ENCODE assay signal across 27 mouse cellular contexts in genomic region chr3:122835097-122835850, GRCm38 (mm10). TPM values are rescaled to one million over a fixed set of nuclear protein-coding genes. Genes with fewer than 3 reads are reported as not detected.
DNase-seq lines count a peak whose midpoint lies in the region; ATAC-seq and TF ChIP-seq lines count a peak whose summit lies in the region.
"Had no signal": no experiment of that assay in that cellular context is flagged by ENCODE, and none has a peak within 500 bp of the region (broad histone marks: within the 10 kb centered on the region; RNA-seq: fewer than 3 reads in every experiment).

No protein-coding gene starts in this region.

- no peak overlapping the region for H3K9ac ChIP-seq in limb, embryonic 13.5 days
- no peak overlapping the region for H3K9ac ChIP-seq in forebrain, embryonic 13.5 days
- H3K9ac ChIP-seq: forebrain, postnatal 0 days; hindbrain, embryonic 12.5 days; liver, postnatal 0 days; midbrain, embryonic 13.5 days had no signal

- no peak overlapping the region for H3K4me3 ChIP-seq in limb, embryonic 13.5 days
- H3K4me3 ChIP-seq in limb, embryonic 10.5 days = no peak overlapping the region
- H3K4me3 ChIP-seq in olfactory bulb, adult 2 months (ENCODE audit: insufficient read depth, low read depth, low read length) = no peak overlapping the region
- H3K4me3 ChIP-seq in forebrain, embryonic 13.5 days = no peak overlapping the region
- no peak overlapping the region for H3K4me3 ChIP-seq in hindbrain, embryonic 10.5 days
- H3K4me3 ChIP-seq: forebrain, embryonic 10.5 days; hindbrain, embryonic 12.5 days; left cerebral cortex, adult 2 months; megakaryocyte, embryonic 14.5 days; midbrain, embryonic 13.5 days had no signal

- TF ChIP-seq POLR2A in olfactory bulb, adult 2 months (IDR thresholded peaks at IDR 0.05; ENCODE audit: insufficient read depth, low read depth, low read length) = no peak

- H3K9me3 ChIP-seq in limb, embryonic 13.5 days = no peaks in the 10 kb centered on the region
- H3K9me3 ChIP-seq in limb, embryonic 10.5 days (replicated peaks) = no peaks in the 10 kb centered on the region
- H3K9me3 ChIP-seq in forebrain, embryonic 13.5 days (replicated peaks) = no peaks in the 10 kb centered on the region
- H3K9me3 ChIP-seq in hindbrain, embryonic 10.5 days = no peaks in the 10 kb centered on the region
- H3K9me3 ChIP-seq: forebrain, embryonic 10.5 days; hindbrain, embryonic 12.5 days; megakaryocyte, embryonic 14.5 days; midbrain, embryonic 13.5 days had no signal

- no peak for DNase-seq in frontal cortex, postnatal 36 days (ENCODE audit: low spot score in 2 of 2)
- DNase-seq in limb, embryonic 10.5 days (ENCODE audit: low spot score) = no peak
- DNase-seq in brain, adult 2 months (ENCODE audit: low read depth, low spot score) = peak; percentile 14
- no peak for DNase-seq in hindbrain, embryonic 10.5 days (ENCODE audit: low spot score)
- DNase-seq: adrenal gland, adult 8-10 months; cerebellum, adult 18-20 months; cerebellum, postnatal 14 days; forebrain, postnatal 0 days; gastrocnemius, postnatal 36 days; left cerebral cortex, postnatal 4 days; liver, postnatal 0 days; retina, postnatal 1 day had no signal

- H3K4me2 ChIP-seq in limb, embryonic 13.5 days (replicated peaks) = no peak overlapping the region
- no peak overlapping the region for H3K4me2 ChIP-seq in forebrain, embryonic 13.5 days
- H3K4me2 ChIP-seq: hindbrain, embryonic 12.5 days; liver, embryonic 11.5 days; midbrain, embryonic 13.5 days had no signal

- no peak for TF ChIP-seq CTCF in olfactory bulb, adult 2 months (IDR thresholded peaks at IDR 0.05; ENCODE audit: insufficient read depth, low read depth, low read length)

- no peak overlapping the region for H3K27ac ChIP-seq in limb, embryonic 13.5 days
- H3K27ac ChIP-seq in limb, embryonic 10.5 days = no peak overlapping the region
- H3K27ac ChIP-seq in olfactory bulb, adult 2 months (ENCODE audit: insufficient read depth, low read depth, low read length) = 0 out of 2 replicates have a peak overlapping the region, but pooled peaks have one; percentile 31
- no peak overlapping the region for H3K27ac ChIP-seq in forebrain, embryonic 13.5 days
- no peak overlapping the region for H3K27ac ChIP-seq in hindbrain, embryonic 10.5 days
- H3K27ac ChIP-seq: forebrain, embryonic 10.5 days; hindbrain, embryonic 12.5 days; left cerebral cortex, adult 2 months; midbrain, embryonic 13.5 days had no signal

- WGBS in limb, embryonic 13.5 days = 64% methylated on average over 8 of the region's 8 CpGs
- WGBS in limb, embryonic 10.5 days = 80% methylated on average over 8 of the region's 8 CpGs
- WGBS in olfactory bulb, adult 2 months = 46% methylated on average over 8 of the region's 8 CpGs
- WGBS in forebrain, embryonic 13.5 days = 79% methylated on average over 8 of the region's 8 CpGs
- WGBS in hindbrain, embryonic 10.5 days = 87% methylated on average over 8 of the region's 8 CpGs

- no peaks in the 10 kb centered on the region for H3K27me3 ChIP-seq in limb, embryonic 13.5 days
- no peaks in the 10 kb centered on the region for H3K27me3 ChIP-seq in limb, embryonic 10.5 days (ENCODE audit: low read depth, poor library complexity, severe bottlenecking)
- H3K27me3 ChIP-seq in forebrain, embryonic 13.5 days = no peaks in the 10 kb centered on the region
- H3K27me3 ChIP-seq in hindbrain, embryonic 10.5 days (ENCODE audit: insufficient read depth, poor library complexity, severe bottlenecking) = no peaks in the 10 kb centered on the region
- H3K27me3 ChIP-seq: hindbrain, embryonic 12.5 days; megakaryocyte, embryonic 14.5 days; midbrain, embryonic 13.5 days had no signal

- peaks cover 4% of the 10 kb centered on the region; the same call in 1 of the 2 replicates for H3K36me3 ChIP-seq in limb, embryonic 13.5 days
- no peaks in the 10 kb centered on the region for H3K36me3 ChIP-seq in limb, embryonic 10.5 days
- 0 out of 2 replicates have a peak, but pooled peaks cover 4% of the 10 kb centered on the region for H3K36me3 ChIP-seq in forebrain, embryonic 13.5 days (ENCODE audit: poor library complexity, severe bottlenecking)
- peaks cover 18% of the 10 kb centered on the region; the same call in 1 of the 2 replicates for H3K36me3 ChIP-seq in hindbrain, embryonic 10.5 days

- peak; percentile 52 for ATAC-seq in frontal cortex, adult (ENCODE audit: low TSS enrichment)
- peak; percentile 51; the same call in 1 of the 2 replicates for ATAC-seq in limb, embryonic 13.5 days (ENCODE audit: low FRiP score, low read depth)
- no peak for ATAC-seq in forebrain, embryonic 13.5 days
- ATAC-seq: activated CD4-positive, CD25-positive, alpha-beta regulatory T cell, adult 4 months; forebrain, postnatal 0 days; liver, postnatal 0 days; midbrain, embryonic 13.5 days had no signal

- H3K4me1 ChIP-seq in limb, embryonic 13.5 days = peaks cover 12% of the 10 kb centered on the region; the same call in 1 of the 2 replicates
- H3K4me1 ChIP-seq in limb, embryonic 10.5 days = no peaks in the 10 kb centered on the region
- peaks cover 6% of the 10 kb centered on the region; the same call in 1 of the 2 replicates for H3K4me1 ChIP-seq in olfactory bulb, adult 2 months (ENCODE audit: control insufficient read depth, insufficient read depth, low read length)
- no peaks in the 10 kb centered on the region for H3K4me1 ChIP-seq in forebrain, embryonic 13.5 days
- no peaks in the 10 kb centered on the region for H3K4me1 ChIP-seq in hindbrain, embryonic 10.5 days (replicated peaks)
- H3K4me1 ChIP-seq: hindbrain, embryonic 12.5 days; midbrain, embryonic 13.5 days had no signal

RNA-seq across cellular contexts. Expression of gene Fabp2, which starts 59.6 kb away (rescaled TPM):
- 0.45 and 1.5 TPM in 2 replicates for polyA plus RNA-seq in limb, embryonic 13.5 days (2015; fragmentation: Nextera tagmentation; extraction: Ambion mirVana)
- not detected in 2 replicates for polyA plus RNA-seq in limb, embryonic 10.5 days (2016; fragmentation: Nextera tagmentation; extraction: Ambion mirVana)
- polyA plus RNA-seq in olfactory bulb, adult 2 months (2012; ENCODE audit: insufficient read depth, insufficient read length, low replicate concordance, missing spikeins) = not detected in 2 replicates
- polyA plus RNA-seq in forebrain, embryonic 13.5 days (2015; fragmentation: Nextera tagmentation; extraction: Ambion mirVana) = 0.81 TPM in 1 of 2 replicates, not detected in the other
- not detected in 2 replicates for polyA plus RNA-seq in hindbrain, embryonic 10.5 days (2016; fragmentation: Nextera tagmentation; extraction: Ambion mirVana)
- polyA plus RNA-seq: activated CD4-positive, CD25-positive, alpha-beta regulatory T cell, adult 4 months; embryonic facial prominence, embryonic 11.5 days; forebrain, embryonic 10.5 days; forebrain, postnatal 0 days; heart, embryonic 14.5 days; hindbrain, embryonic 12.5 days; kidney, embryonic 14.5 days; midbrain, embryonic 13.5 days; neural tube, embryonic 11.5 days had no signal
